16 mouse cellular contexts compared by ENCODE assay signal in the genomic region with DNA sequence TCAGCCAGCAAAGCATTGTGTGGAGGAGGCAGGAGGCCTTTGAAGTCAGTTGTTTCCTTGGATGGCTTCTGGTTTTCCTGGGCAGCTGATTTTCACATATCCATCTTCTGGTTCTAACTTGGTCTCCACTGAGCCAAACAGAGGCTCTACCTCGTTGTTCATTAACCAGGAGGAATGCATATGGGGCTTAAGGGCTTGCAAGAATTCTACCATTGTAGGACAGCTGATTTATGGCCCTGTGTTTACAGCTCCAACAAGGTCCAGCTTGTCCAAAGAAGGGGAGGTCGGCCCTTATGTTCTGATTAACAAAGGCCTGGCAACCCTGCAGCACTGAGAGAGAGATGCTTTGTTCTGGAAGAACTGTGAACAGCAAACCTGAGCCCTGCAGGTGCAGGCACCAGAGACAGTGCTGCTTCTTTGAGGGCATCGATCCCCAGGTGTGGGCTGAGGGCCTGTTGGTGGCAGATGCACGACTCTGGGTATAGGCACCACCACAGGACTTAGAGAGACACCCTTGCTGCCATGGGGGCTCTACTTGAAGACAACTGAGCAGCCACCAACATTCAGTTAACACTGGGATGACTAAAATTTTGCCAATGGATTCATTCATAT.
DNase-seq lines count a peak whose midpoint lies in the region; ATAC-seq lines count a peak whose summit lies in the region.
"Had no signal": no experiment of that assay in that cellular context is flagged by ENCODE, and none has a peak within 500 bp of the region (broad histone marks: within the 10 kb centered on the region; RNA-seq: fewer than 3 reads in every experiment).

No protein-coding gene starts in this region.

- H3K9me3 ChIP-seq in hindbrain, embryonic 10.5 days, result no peaks in the 10 kb centered on the region
- no peaks in the 10 kb centered on the region for H3K9me3 ChIP-seq in hindbrain, embryonic 14.5 days (ENCODE audit: control insufficient read depth, low read length)
- H3K9me3 ChIP-seq in limb, embryonic 10.5 days (replicated peaks), result no peaks in the 10 kb centered on the region
- H3K9me3 ChIP-seq: embryonic facial prominence, embryonic 12.5 days; forebrain, embryonic 10.5 days; limb, embryonic 12.5 days; liver, embryonic 15.5 days had no signal

- H3K27me3 ChIP-seq in hindbrain, embryonic 10.5 days (ENCODE audit: insufficient read depth, poor library complexity, severe bottlenecking), result no peaks in the 10 kb centered on the region
- no peaks in the 10 kb centered on the region for H3K27me3 ChIP-seq in hindbrain, embryonic 14.5 days (ENCODE audit: control insufficient read depth, insufficient read depth, low read length)
- H3K27me3 ChIP-seq in limb, embryonic 10.5 days (ENCODE audit: low read depth, poor library complexity, severe bottlenecking), result no peaks in the 10 kb centered on the region
- H3K27me3 ChIP-seq: embryonic facial prominence, embryonic 12.5 days; limb, embryonic 12.5 days; liver, embryonic 15.5 days had no signal

- H3K27ac ChIP-seq in hindbrain, embryonic 10.5 days, result peak overlapping the region; percentile 41; the same call in 1 of the 2 replicates
- no peak overlapping the region for H3K27ac ChIP-seq in hindbrain, embryonic 14.5 days
- peak overlapping the region; percentile 51; the same call in 1 of the 2 replicates for H3K27ac ChIP-seq in limb, embryonic 10.5 days
- H3K27ac ChIP-seq: embryonic facial prominence, embryonic 12.5 days; forebrain, embryonic 10.5 days; limb, embryonic 12.5 days; liver, embryonic 15.5 days had no signal

- no peak for ATAC-seq in hindbrain, embryonic 14.5 days (ENCODE audit: low FRiP score)
- no peak for ATAC-seq in megakaryocyte progenitor cell, adult 5-6 weeks (replicated peaks; ENCODE audit: poor library complexity)

- H3K4me2 ChIP-seq in hindbrain, embryonic 14.5 days (replicated peaks), result no peak overlapping the region
- H3K4me2 ChIP-seq: embryonic facial prominence, embryonic 12.5 days; limb, embryonic 12.5 days; liver, embryonic 15.5 days had no signal

- no peak for DNase-seq in hindbrain, embryonic 10.5 days (ENCODE audit: low spot score)
- no peak for DNase-seq in hindbrain, embryonic 14.5 days (ENCODE audit: low spot score)
- peak; percentile 53 for DNase-seq in embryo, embryonic 10.5 days (ENCODE audit: low spot score)
- peak; percentile 43 for DNase-seq in kidney, adult 9 months
- DNase-seq in limb, embryonic 10.5 days (ENCODE audit: low spot score), result no peak
- DNase-seq in cerebellum, adult 11-12 months, result no peak
- no peak for DNase-seq in ovary, postnatal 14 days (ENCODE audit: low spot score)
- DNase-seq: cerebellum, adult 9-11 months; heart, postnatal 14 days; right cerebral cortex, adult 18-20 months; thymus, adult 2 months had no signal

- WGBS in hindbrain, embryonic 10.5 days, result 50% methylated on average over 4 of the region's 4 CpGs
- WGBS in hindbrain, embryonic 14.5 days, result 27% methylated on average over 4 of the region's 4 CpGs
- 44% methylated on average over 4 of the region's 4 CpGs for WGBS in limb, embryonic 10.5 days

- no peaks in the 10 kb centered on the region for H3K36me3 ChIP-seq in hindbrain, embryonic 10.5 days
- no peaks in the 10 kb centered on the region for H3K36me3 ChIP-seq in hindbrain, embryonic 14.5 days (replicated peaks; ENCODE audit: control insufficient read depth, insufficient read depth)
- no peaks in the 10 kb centered on the region for H3K36me3 ChIP-seq in limb, embryonic 10.5 days
- H3K36me3 ChIP-seq: embryonic facial prominence, embryonic 12.5 days; forebrain, embryonic 10.5 days; limb, embryonic 12.5 days; liver, embryonic 15.5 days had no signal

- H3K4me1 ChIP-seq in hindbrain, embryonic 10.5 days (replicated peaks), result peaks cover 22% of the 10 kb centered on the region
- no peaks in the 10 kb centered on the region for H3K4me1 ChIP-seq in hindbrain, embryonic 14.5 days (replicated peaks; ENCODE audit: control insufficient read depth, insufficient read depth, low read length)
- H3K4me1 ChIP-seq in limb, embryonic 10.5 days, result peaks cover 13% of the 10 kb centered on the region
- H3K4me1 ChIP-seq: embryonic facial prominence, embryonic 12.5 days; liver, embryonic 15.5 days had no signal

- no peak overlapping the region for H3K9ac ChIP-seq in hindbrain, embryonic 14.5 days
- H3K9ac ChIP-seq: embryonic facial prominence, embryonic 12.5 days; limb, embryonic 12.5 days; liver, embryonic 15.5 days had no signal

- no peak overlapping the region for H3K4me3 ChIP-seq in hindbrain, embryonic 10.5 days
- H3K4me3 ChIP-seq in hindbrain, embryonic 14.5 days (replicated peaks; ENCODE audit: low read length), result no peak overlapping the region
- no peak overlapping the region for H3K4me3 ChIP-seq in limb, embryonic 10.5 days
- H3K4me3 ChIP-seq: embryonic facial prominence, embryonic 12.5 days; forebrain, embryonic 10.5 days; limb, embryonic 12.5 days; liver, embryonic 15.5 days had no signal

Comparison
In these comparisons a context has a peak if more than half of its experiments do, and no peak if none do; other contexts are left out.
1. DNase-seq: peak in embryo, embryonic 10.5 days (single experiment) and kidney, adult 9 months (single experiment); none in hindbrain, embryonic 10.5 days (single experiment), hindbrain, embryonic 14.5 days (single experiment), limb, embryonic 10.5 days (single experiment), cerebellum, adult 11-12 months (single experiment) and ovary, postnatal 14 days (single experiment).